Mouse (Mus musculus): Measurements from ENCODE around the gene Oxt.

DNA sequence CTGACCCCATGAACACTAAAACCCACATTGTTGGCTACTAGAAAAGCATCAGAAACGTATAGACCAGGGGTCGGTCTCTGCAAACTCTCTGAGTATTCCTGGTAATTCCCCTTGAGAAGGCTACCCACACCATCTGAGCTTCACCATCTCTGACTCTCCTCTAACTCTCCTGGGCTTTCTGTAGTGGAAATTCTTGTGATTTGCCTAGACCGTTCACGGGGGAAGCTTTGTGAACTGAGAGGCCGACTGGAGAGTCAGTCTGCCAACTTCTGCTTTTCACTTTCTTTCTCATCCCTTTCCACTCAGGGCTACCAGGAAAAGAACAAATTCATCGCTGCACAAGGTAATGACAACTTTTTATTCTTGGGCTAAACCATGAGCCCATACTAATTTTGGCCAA lies 41.0 kb upstream of the Oxt start:
- TF ChIP-seq CTCF (IDR thresholded peaks at IDR 0.05; ENCODE audit: low read depth, low read length) (no peak), POLR2A (IDR thresholded peaks at IDR 0.05; ENCODE audit: borderline replicate concordance, low read depth, low read length) (no peak)
